Mouse (Mus musculus): ENCODE measurements around the gene Galnt10.

- TF ChIP-seq GATA1 (IDR thresholded peaks at IDR 0.05; ENCODE audit: low read length) (no peak), TAL1 (IDR thresholded peaks at IDR 0.05; ENCODE audit: low read length) (no peak)
These were observed 811 bp upstream of the Galnt10 start for GRCm38 (mm10) chr11:57644245-57645017.

Measured in erythroblast, embryonic 14.5 days (primary cell).